Mouse (Mus musculus): ENCODE measurements around the gene Bicd1. TPM values are rescaled to one million over a fixed set of nuclear protein-coding genes. Genes with fewer than 3 reads are reported as not detected.

The Bicd1 gene
- 1.7 TPM for polyA plus RNA-seq (2017; shearing (Covaris generic))

GRCm38 (mm10) chr6:149408833-149409332, at the start of gene Bicd1:
TSS of gene Bicd1 (plus strand) at chr6:149408886.

Other genes with a start within 250 kb of the Bicd1 start
- gene Amn1, start 220.2 kb upstream of the Bicd1 start, polyA plus RNA-seq (2017; shearing (Covaris generic)): 20.7 TPM
- 124 TPM for gene Resf1, start 99.5 kb upstream of the Bicd1 start, polyA plus RNA-seq (2017; shearing (Covaris generic))